Mouse (Mus musculus) limb, embryonic 13.5 days (tissue): ENCODE measurements around the gene Npr2. TPM values are rescaled to one million over a fixed set of nuclear protein-coding genes. Genes with fewer than 3 reads are reported as not detected.

ENCODE experiments used
- ATAC-seq: fragments of 200-750 bp; cut with Nextera tagmentation; 2 replicates; pipeline ENCODE4 v1.8.0; 2017; ENCODE audit warnings: low read depth, moderate number of reproducible peaks, moderate TSS enrichment; ENCODE audit not compliant: low FRiP score
- H3K27ac ChIP-seq: fragments of 300-500 bp; sonication (generic); 2 replicates; pipeline ENCODE4 v1.5.1; 2015; ENCODE audit warnings: inconsistent platforms, mild to moderate bottlenecking, moderate library complexity
- H3K27me3 ChIP-seq: fragments of 300-500 bp; sonication (generic); 2 replicates; pipeline ENCODE4 v1.6.1; 2015; ENCODE audit warnings: mild to moderate bottlenecking, inconsistent platforms
- H3K36me3 ChIP-seq: fragments of 300-500 bp; sonication (generic); 2 replicates; pipeline ENCODE4 v1.6.1; 2015; ENCODE audit warnings: inconsistent platforms, mild to moderate bottlenecking, moderate library complexity
- H3K4me1 ChIP-seq: fragments of 300-500 bp; sonication (generic); 2 replicates; pipeline ENCODE4 v1.6.1; 2015; ENCODE audit warnings: inconsistent platforms
- H3K4me2 ChIP-seq: fragments of 300-500 bp; sonication (generic); replicated peaks from 2 replicates; pipeline ENCODE4 v1.6.1; 2015; ENCODE audit warnings: inconsistent platforms, mild to moderate bottlenecking, moderate library complexity
- H3K4me3 ChIP-seq: fragments of 300-500 bp; sonication (generic); 2 replicates; pipeline ENCODE4 v1.5.1; 2015; ENCODE audit warnings: moderate library complexity, mild to moderate bottlenecking, inconsistent platforms
- H3K9ac ChIP-seq: fragments of 300-500 bp; sonication (generic); 2 replicates; pipeline ENCODE4 v1.6.1; 2015; ENCODE audit warnings: mild to moderate bottlenecking, inconsistent platforms
- H3K9me3 ChIP-seq: fragments of 300-500 bp; sonication (generic); 2 replicates; pipeline ENCODE4 v1.6.1; 2016; ENCODE audit warnings: inconsistent platforms
- WGBS: fragments of 180-500 bp; shearing (Covaris S2); methylation state at CpG from one replicate; pipeline ENCODE4 v1.1.7; 2015; 5-methylcytosine and 5-hydroxymethylcytosine counted together
- microRNA-seq: library from miRNA; unstranded; fragments of <30 nt; microRNA quantifications from one replicate; pipeline ENCODE4, GENCODE M21; 2016
- polyA plus RNA-seq: library from polyadenylated mRNA; unstranded; fragments of >200 nt; fragmentation: Nextera tagmentation; extraction: Ambion mirVana; gene quantifications from 2 replicates; pipeline ENCODE4 v1.2.1, GENCODE M21; 2015

Gene Npr2
- polyA plus RNA-seq, 1 experiment from 2014 or later = 18.7 TPM

DNA sequence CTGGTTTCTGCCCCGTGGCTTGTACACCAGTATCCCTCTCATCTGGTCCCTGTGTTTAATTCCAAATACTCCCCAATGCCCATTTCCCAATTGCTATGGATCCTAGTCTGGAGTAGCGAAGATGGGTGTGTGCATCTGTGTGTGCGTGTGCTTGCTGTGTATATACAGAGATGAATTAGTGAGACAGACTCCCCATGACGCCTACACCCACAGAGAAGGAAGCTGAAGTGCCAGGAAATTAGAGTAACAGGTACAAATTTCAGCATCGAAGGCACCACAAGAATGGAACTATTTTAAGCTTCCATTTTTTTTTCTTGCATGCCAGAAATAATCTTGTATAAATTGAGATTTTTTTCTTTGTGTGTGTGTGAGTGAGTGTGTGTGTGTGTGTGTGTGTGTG is 59.3 kb downstream of the Npr2 start:
- WGBS = 80% methylated on average over 5 of the region's 5 CpGs
- no peaks in the 10 kb centered on the region for H3K9me3 ChIP-seq
- no peaks in the 10 kb centered on the region for H3K4me1 ChIP-seq
- H3K4me3 ChIP-seq = no peak overlapping the region
- no peak overlapping the region for H3K27ac ChIP-seq
- H3K9ac ChIP-seq = no peak overlapping the region
- no peaks in the 10 kb centered on the region for H3K27me3 ChIP-seq
- H3K36me3 ChIP-seq = peaks cover 37% of the 10 kb centered on the region
- H3K4me2 ChIP-seq = no peak overlapping the region
- ATAC-seq = no peak

DNA sequence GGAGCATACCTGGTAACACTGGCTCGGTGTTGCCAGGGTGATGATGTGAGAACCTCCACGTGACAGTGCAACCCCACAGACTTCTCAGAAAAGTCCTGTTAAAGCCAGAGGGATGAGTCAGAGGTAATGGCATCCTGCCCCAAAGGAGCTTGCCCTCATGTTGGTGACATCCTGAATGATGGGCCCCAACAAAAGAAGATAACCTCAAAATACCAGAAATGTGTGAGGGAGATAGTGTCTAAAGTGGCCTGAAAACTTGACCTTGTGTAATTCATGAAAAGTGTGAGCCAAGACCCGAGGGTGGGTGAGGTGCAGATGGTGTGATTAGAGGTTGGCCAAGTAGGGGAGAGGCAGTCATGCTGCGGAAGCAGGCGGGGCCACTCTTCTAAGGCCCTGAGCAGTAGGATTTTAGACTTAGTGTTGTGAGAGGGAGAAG is 62.1 kb downstream of the Npr2 start:
- Histone ChIP-seq H3K9me3 (no peaks in the 10 kb centered on the region), H3K4me1 (no peaks in the 10 kb centered on the region), H3K27ac (no peak overlapping the region), H3K4me2 (no peak overlapping the region), H3K36me3 (peaks cover 15% of the 10 kb centered on the region), H3K27me3 (no peaks in the 10 kb centered on the region), H3K9ac (no peak overlapping the region), H3K4me3 (no peak overlapping the region)
- WGBS = 71% methylated on average over 5 of the region's 5 CpGs
- no peak for ATAC-seq

DNA sequence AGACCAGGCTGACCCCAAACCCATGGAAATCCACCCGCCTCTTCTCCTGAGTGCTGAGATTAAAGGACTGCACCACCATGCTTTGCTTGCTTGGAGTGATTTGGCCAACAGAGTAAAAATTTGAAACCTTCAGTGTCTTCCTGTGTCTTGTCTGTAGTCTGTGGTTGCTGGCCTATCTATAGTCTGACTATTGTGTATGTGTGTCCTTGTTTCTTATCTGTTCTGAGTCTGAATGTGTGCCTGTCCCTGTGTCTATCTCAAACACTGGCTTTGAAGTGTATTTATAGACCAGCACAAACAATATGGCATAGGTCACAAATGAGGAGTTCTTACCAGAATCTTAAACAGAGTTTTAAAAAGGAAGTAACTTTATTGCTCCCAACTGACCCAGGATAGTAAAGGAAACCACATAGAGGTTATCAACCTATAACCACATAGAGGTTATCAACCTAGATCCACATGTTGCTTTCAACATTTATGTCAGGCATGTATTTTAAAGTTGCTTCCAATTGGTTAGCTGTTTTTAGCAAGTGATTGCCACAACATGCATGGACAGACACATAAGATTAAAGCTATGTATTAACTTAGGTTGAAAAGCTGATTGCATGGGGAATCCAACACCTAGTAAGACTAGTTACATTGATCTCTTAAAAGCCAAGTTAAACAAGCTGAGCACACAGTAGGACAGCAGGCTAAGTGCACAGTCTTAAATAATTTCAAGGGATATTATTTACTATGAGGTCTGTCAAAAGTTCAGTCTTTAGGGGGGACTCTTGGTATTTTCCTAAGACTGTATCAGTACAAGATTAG is 62.9 kb downstream of the Npr2 start:
- no peak overlapping the region for H3K4me2 ChIP-seq
- WGBS = 85% methylated on average over 1 of the region's 1 CpGs
- no peak overlapping the region for H3K27ac ChIP-seq
- no peaks in the 10 kb centered on the region for H3K4me1 ChIP-seq
- H3K4me3 ChIP-seq = no peak overlapping the region
- ATAC-seq = no peak
- H3K9ac ChIP-seq = no peak overlapping the region
- H3K27me3 ChIP-seq = no peaks in the 10 kb centered on the region
- no peaks in the 10 kb centered on the region for H3K9me3 ChIP-seq
- H3K36me3 ChIP-seq = peaks cover 6% of the 10 kb centered on the region

DNA sequence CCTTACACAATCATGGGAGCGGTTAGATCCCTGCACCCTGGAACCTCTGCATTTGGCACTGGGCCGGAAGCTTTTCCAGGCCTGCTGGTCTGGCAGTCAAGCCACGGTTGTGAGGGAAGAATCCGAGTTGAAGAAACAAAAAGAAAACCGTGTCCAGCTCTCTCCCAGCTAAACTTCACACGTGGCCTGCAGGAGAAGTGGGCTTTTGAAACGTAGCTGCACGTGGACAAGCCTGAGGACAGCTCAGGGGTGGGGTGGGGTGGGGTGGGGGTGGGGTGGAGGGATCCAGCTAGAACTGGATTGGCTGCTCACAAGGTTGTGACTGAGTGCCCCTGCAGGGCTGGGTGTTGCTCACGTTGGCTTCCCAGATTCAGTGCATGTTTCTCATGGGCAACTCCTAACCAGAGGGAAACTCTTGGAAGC is 63.5 kb downstream of the Npr2 start:
- no peaks in the 10 kb centered on the region for H3K9me3 ChIP-seq
- H3K4me1 ChIP-seq = no peaks in the 10 kb centered on the region
- ATAC-seq = no peak
- no peaks in the 10 kb centered on the region for H3K27me3 ChIP-seq
- peaks cover under 1% of the 10 kb centered on the region; the same call in 1 of the 2 replicates for H3K36me3 ChIP-seq
- H3K27ac ChIP-seq = no peak overlapping the region
- no peak overlapping the region for H3K4me2 ChIP-seq
- H3K9ac ChIP-seq = no peak overlapping the region
- H3K4me3 ChIP-seq = no peak overlapping the region
- 35% methylated on average over 9 of the region's 9 CpGs for WGBS

DNA sequence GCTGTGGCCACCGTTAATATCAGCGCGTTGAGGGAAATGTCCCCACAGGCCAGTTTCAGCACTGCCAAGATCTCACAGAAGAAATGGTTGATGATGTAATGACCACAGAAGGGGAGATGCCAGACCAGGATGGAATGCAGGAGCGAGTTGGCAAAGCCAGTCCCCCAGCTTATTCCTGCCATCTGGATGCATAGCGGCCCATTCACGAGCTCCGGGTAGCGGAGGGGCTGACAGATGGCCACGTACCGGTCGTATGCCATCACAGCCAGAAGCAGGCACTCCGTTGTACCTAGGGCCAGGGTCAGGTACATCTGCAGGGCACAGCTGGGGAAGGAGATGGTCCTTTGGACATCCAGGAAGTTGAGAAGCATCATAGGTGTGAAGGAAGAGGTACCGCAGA is 64.8 kb downstream of the Npr2 start:
- H3K36me3 ChIP-seq = no peaks in the 10 kb centered on the region
- H3K9me3 ChIP-seq = no peaks in the 10 kb centered on the region
- H3K4me3 ChIP-seq = no peak overlapping the region
- no peak overlapping the region for H3K9ac ChIP-seq
- no peak overlapping the region for H3K27ac ChIP-seq
- no peaks in the 10 kb centered on the region for H3K4me1 ChIP-seq
- H3K4me2 ChIP-seq = no peak overlapping the region
- WGBS = 89% methylated on average over 13 of the region's 13 CpGs
- H3K27me3 ChIP-seq = no peaks in the 10 kb centered on the region
- no peak for ATAC-seq

DNA sequence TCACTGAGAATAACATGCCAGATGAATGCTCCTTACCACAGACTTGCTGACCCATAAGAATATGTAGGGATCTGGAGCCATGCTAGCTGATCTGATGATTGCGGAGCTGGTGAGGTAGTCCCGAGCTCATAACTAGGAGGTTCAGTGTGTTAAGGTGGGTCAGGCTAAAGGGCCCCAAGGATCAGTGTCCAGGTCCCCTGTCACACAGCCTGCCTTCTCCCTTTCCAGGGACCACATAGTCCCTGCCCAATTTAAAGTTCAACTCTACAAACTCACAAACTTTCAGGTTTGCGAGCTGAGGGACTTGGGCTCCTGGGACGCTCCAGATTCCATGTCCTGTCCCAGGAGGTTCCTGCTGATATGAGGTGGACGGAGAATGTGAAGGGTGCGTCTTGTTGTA is 69.0 kb downstream of the Npr2 start, which contains the start of gene Olfr70:
TSS of gene Olfr70 (minus strand) at position 101 of the 400 bp plus-strand sequence.
- H3K36me3 ChIP-seq = no peaks in the 10 kb centered on the region
- ATAC-seq = no peak
- no peaks in the 10 kb centered on the region for H3K9me3 ChIP-seq
- H3K27me3 ChIP-seq = no peaks in the 10 kb centered on the region
- H3K27ac ChIP-seq = no peak within 1 kb of the TSS
- no peak within 1 kb of the TSS for H3K4me3 ChIP-seq
- H3K9ac ChIP-seq = no peak within 1 kb of the TSS
- WGBS = 79% methylated on average over 6 of the region's 6 CpGs
- no peak within 1 kb of the TSS for H3K4me2 ChIP-seq
- no peaks in the 10 kb centered on the region for H3K4me1 ChIP-seq

Small RNAs within 50 kb of the gene (microRNA-seq; reads per million reads assigned to microRNA genes)
- 0.52 reads per million for gene Gm25262

Other genes with a start within 250 kb of the Npr2 start
- 13.1 and 14.7 TPM in 2 replicates for gene Rusc2, start 250.0 kb upstream of the Npr2 start, polyA plus RNA-seq
- gene Fam166b, start 202.8 kb upstream of the Npr2 start, polyA plus RNA-seq = not detected in 2 replicates
- gene Tesk1, start 190.0 kb upstream of the Npr2 start, polyA plus RNA-seq = 7.7 and 10.3 TPM in 2 replicates
- 3.0 and 4.2 TPM in 2 replicates for gene Cd72, start 177.3 kb upstream of the Npr2 start, polyA plus RNA-seq
- not detected in 2 replicates for gene Sit1, start 148.2 kb upstream of the Npr2 start, polyA plus RNA-seq
- gene Ccdc107, start 139.0 kb upstream of the Npr2 start, polyA plus RNA-seq = 71.6 and 74.3 TPM in 2 replicates
- 43.8 and 47.3 TPM in 2 replicates for gene Arhgef39, start 132.2 kb upstream of the Npr2 start, polyA plus RNA-seq
- 2.3 and 3.3 TPM in 2 replicates for gene Car9, start 125.0 kb upstream of the Npr2 start, polyA plus RNA-seq
- gene Tpm2, start 108.2 kb upstream of the Npr2 start, polyA plus RNA-seq = 370 and 372 TPM in 2 replicates
- gene Creb3, start 69.6 kb upstream of the Npr2 start, polyA plus RNA-seq = 58.7 and 60.0 TPM in 2 replicates
- 60.4 and 63.6 TPM in 2 replicates for gene Tln1, start 69.2 kb upstream of the Npr2 start, polyA plus RNA-seq
- 35.0 and 38.5 TPM in 2 replicates for gene Rgp1, start 53.2 kb upstream of the Npr2 start, polyA plus RNA-seq
- gene Gba2, start 53.1 kb upstream of the Npr2 start, polyA plus RNA-seq = 26.9 and 27.0 TPM in 2 replicates
- gene Msmp, start 47.4 kb upstream of the Npr2 start, polyA plus RNA-seq = 1.4 and 2.2 TPM in 2 replicates
- 0.84 and 1.00 TPM in 2 replicates for gene Spag8, start 21.7 kb downstream of the Npr2 start, polyA plus RNA-seq
- gene Hint2, start 24.5 kb downstream of the Npr2 start, polyA plus RNA-seq = 78.3 and 90.2 TPM in 2 replicates
- gene Tmem8b, start 37.0 kb downstream of the Npr2 start, polyA plus RNA-seq = 7.8 and 8.2 TPM in 2 replicates
- 2.5 and 2.6 TPM in 2 replicates for gene Fam221b, start 37.2 kb downstream of the Npr2 start, polyA plus RNA-seq
- not detected in 2 replicates for gene Olfr70, start 68.9 kb downstream of the Npr2 start, polyA plus RNA-seq
- gene Olfr71, start 78.3 kb downstream of the Npr2 start, polyA plus RNA-seq = not detected in 2 replicates
- gene Hrct1, start 95.3 kb downstream of the Npr2 start, polyA plus RNA-seq = 1.7 and 2.3 TPM in 2 replicates
- gene Spaar, start 98.1 kb downstream of the Npr2 start, polyA plus RNA-seq = 0.33 and 0.63 TPM in 2 replicates
- gene Olfr159, start 139.1 kb downstream of the Npr2 start, polyA plus RNA-seq = not detected in 2 replicates
- gene Olfr156, start 192.0 kb downstream of the Npr2 start, polyA plus RNA-seq = 0.18 and 0.20 TPM in 2 replicates
- not detected in 2 replicates for gene Olfr157, start 208.3 kb downstream of the Npr2 start, polyA plus RNA-seq
- gene Olfr155, start 219.6 kb downstream of the Npr2 start, polyA plus RNA-seq = not detected in 2 replicates
- 35.7 and 36.3 TPM in 2 replicates for gene Reck, start 243.6 kb downstream of the Npr2 start, polyA plus RNA-seq